Comparison of ENCODE assay signal across 11 mouse cellular contexts in the genomic region with DNA sequence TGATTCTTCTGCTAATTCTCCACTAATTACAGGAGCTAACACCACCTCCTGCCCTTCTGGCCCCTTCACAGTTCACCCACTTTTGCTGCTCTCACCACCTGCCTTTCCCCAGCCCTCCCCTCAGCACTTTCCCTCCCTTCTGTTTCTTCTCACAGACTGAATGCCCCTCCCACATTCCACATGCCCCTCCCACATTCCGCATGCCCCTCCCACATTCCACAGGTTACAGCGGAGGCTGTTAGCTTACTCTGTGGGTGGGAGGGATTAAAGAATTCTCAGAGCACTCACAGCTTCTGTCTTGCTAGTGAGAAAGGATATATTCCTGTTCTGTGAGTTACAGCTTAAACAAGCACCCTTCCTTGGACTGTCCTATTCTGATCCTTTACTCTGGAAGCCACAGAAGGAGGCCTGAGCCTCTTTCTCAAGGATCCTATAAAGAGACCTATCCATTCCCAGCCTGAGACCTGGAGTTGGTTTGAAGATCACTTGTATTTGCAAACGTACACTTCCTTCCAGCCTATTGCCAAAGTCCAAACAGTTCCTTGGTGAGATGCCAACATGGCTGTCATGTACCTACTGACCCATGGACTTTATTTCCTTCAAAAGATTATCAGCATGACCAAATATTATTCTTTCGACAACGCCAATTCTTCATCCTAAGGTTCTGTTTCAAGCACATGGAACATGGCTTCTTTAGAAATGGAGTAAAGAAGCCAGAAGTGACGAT. TPM values are rescaled to one million over a fixed set of nuclear protein-coding genes. Genes with fewer than 3 reads are reported as not detected.
DNase-seq lines count a peak whose midpoint lies in the region; ATAC-seq and TF ChIP-seq lines count a peak whose summit lies in the region.
"Had no signal": no experiment of that assay in that cellular context is flagged by ENCODE, and none has a peak within 500 bp of the region (broad histone marks: within the 10 kb centered on the region; RNA-seq: fewer than 3 reads in every experiment).

No protein-coding gene starts in this region.

- no peak overlapping the region for H3K9ac ChIP-seq in limb, embryonic 11.5 days (ENCODE audit: low read length)
- no peak overlapping the region for H3K9ac ChIP-seq in forebrain, embryonic 11.5 days (ENCODE audit: low read length)
- H3K9ac ChIP-seq in hindbrain, embryonic 16.5 days (ENCODE audit: low read depth, low read length), result no peak overlapping the region
- H3K9ac ChIP-seq: liver, embryonic 14.5 days had no signal

- no peaks in the 10 kb centered on the region for H3K9me3 ChIP-seq in limb, embryonic 11.5 days (ENCODE audit: control insufficient read depth, low read length)
- no peaks in the 10 kb centered on the region for H3K9me3 ChIP-seq in limb, embryonic 10.5 days (replicated peaks)
- H3K9me3 ChIP-seq in forebrain, embryonic 11.5 days (ENCODE audit: control insufficient read depth, low read length), result no peaks in the 10 kb centered on the region
- no peaks in the 10 kb centered on the region for H3K9me3 ChIP-seq in hindbrain, embryonic 16.5 days (ENCODE audit: control insufficient read depth, low read length)
- H3K9me3 ChIP-seq: G1E had no signal

- H3K27me3 ChIP-seq in limb, embryonic 11.5 days (ENCODE audit: control insufficient read depth, insufficient read depth, low read length), result peaks cover 2% of the 10 kb centered on the region
- H3K27me3 ChIP-seq in limb, embryonic 10.5 days (ENCODE audit: low read depth, poor library complexity, severe bottlenecking), result peaks cover 17% of the 10 kb centered on the region
- no peaks in the 10 kb centered on the region for H3K27me3 ChIP-seq in kidney, adult 2 months (replicated peaks; ENCODE audit: control insufficient read depth, insufficient read depth, low read length)
- H3K27me3 ChIP-seq in forebrain, embryonic 11.5 days (ENCODE audit: control insufficient read depth, insufficient read depth, low read length), result no peaks in the 10 kb centered on the region
- H3K27me3 ChIP-seq in hindbrain, embryonic 16.5 days (replicated peaks; ENCODE audit: control insufficient read depth, insufficient read depth, low read length), result peaks cover 3% of the 10 kb centered on the region; the same call in 1 of the 2 replicates

- no peak for TF ChIP-seq POLR2A in kidney, adult 2 months (IDR thresholded peaks at IDR 0.05; ENCODE audit: low read depth, low read length)

- 59% methylated on average over 6 of the region's 6 CpGs for WGBS in limb, embryonic 11.5 days
- WGBS in limb, embryonic 10.5 days, result 58% methylated on average over 6 of the region's 6 CpGs
- WGBS in kidney, adult 2 months, result 29% methylated on average over 6 of the region's 6 CpGs
- 57% methylated on average over 6 of the region's 6 CpGs for WGBS in forebrain, embryonic 11.5 days
- WGBS in hindbrain, embryonic 16.5 days, result 55% methylated on average over 6 of the region's 6 CpGs

- H3K4me3 ChIP-seq in limb, embryonic 11.5 days (ENCODE audit: low read depth, low read length), result no peak overlapping the region
- no peak overlapping the region for H3K4me3 ChIP-seq in limb, embryonic 10.5 days
- H3K4me3 ChIP-seq in kidney, adult 2 months (ENCODE audit: insufficient read depth, low read depth, low read length), result no peak overlapping the region
- no peak overlapping the region for H3K4me3 ChIP-seq in forebrain, embryonic 11.5 days (ENCODE audit: low read depth, low read length)
- H3K4me3 ChIP-seq in hindbrain, embryonic 16.5 days (ENCODE audit: low read length), result no peak overlapping the region

- ATAC-seq in limb, embryonic 11.5 days (ENCODE audit: insufficient number of reproducible peaks, low FRiP score, low TSS enrichment, low read depth), result no peak
- ATAC-seq in forebrain, embryonic 11.5 days (replicated peaks; ENCODE audit: low FRiP score), result no peak
- ATAC-seq in hindbrain, embryonic 16.5 days, result no peak

- H3K4me1 ChIP-seq in limb, embryonic 11.5 days (ENCODE audit: control insufficient read depth, insufficient read depth, low read length), result no peaks in the 10 kb centered on the region
- no peaks in the 10 kb centered on the region for H3K4me1 ChIP-seq in limb, embryonic 10.5 days
- peaks cover 9% of the 10 kb centered on the region; the same call in 1 of the 2 replicates for H3K4me1 ChIP-seq in kidney, adult 2 months (ENCODE audit: control insufficient read depth, insufficient read depth, low read length)
- no peaks in the 10 kb centered on the region for H3K4me1 ChIP-seq in forebrain, embryonic 11.5 days (replicated peaks; ENCODE audit: control insufficient read depth, insufficient read depth, low read length)
- no peaks in the 10 kb centered on the region for H3K4me1 ChIP-seq in hindbrain, embryonic 16.5 days (ENCODE audit: control insufficient read depth, insufficient read depth, low read depth, low read length)

- H3K36me3 ChIP-seq in limb, embryonic 11.5 days (ENCODE audit: control insufficient read depth, insufficient read depth, low read length), result no peaks in the 10 kb centered on the region
- H3K36me3 ChIP-seq in limb, embryonic 10.5 days, result no peaks in the 10 kb centered on the region
- H3K36me3 ChIP-seq in kidney, adult 2 months (ENCODE audit: control insufficient read depth, insufficient read depth, low read length), result no peaks in the 10 kb centered on the region
- H3K36me3 ChIP-seq in forebrain, embryonic 11.5 days (ENCODE audit: control insufficient read depth, insufficient read depth, low read length), result no peaks in the 10 kb centered on the region
- no peaks in the 10 kb centered on the region for H3K36me3 ChIP-seq in hindbrain, embryonic 16.5 days (ENCODE audit: control insufficient read depth, insufficient read depth, low read length)
- H3K36me3 ChIP-seq: G1E had no signal

- TF ChIP-seq CTCF in kidney, adult 2 months (conservative IDR thresholded peaks at IDR 0.05; ENCODE audit: insufficient read depth, insufficient read length, low read depth, low read length), result no peak

- DNase-seq in limb, embryonic 11.5 days (ENCODE audit: low spot score), result peak; percentile 30
- DNase-seq in limb, embryonic 10.5 days (ENCODE audit: low spot score), result no peak
- DNase-seq in embryo, embryonic 10.5 days (ENCODE audit: low spot score), result peak; percentile 34
- peak; percentile 87 for DNase-seq in kidney, adult 2 months
- peak; percentile 56 for DNase-seq in lung, postnatal 14 days
- no peak for DNase-seq in forebrain, embryonic 11.5 days (ENCODE audit: low spot score)
- DNase-seq in frontal cortex, adult 2 months (ENCODE audit: extremely low spot score in 1 of 2, low spot score in 1 of 2), result no peak
- DNase-seq: cerebellum, adult 2 months had no signal

- no peak overlapping the region for H3K27ac ChIP-seq in limb, embryonic 11.5 days (replicated peaks; ENCODE audit: low read depth, low read length)
- no peak overlapping the region for H3K27ac ChIP-seq in limb, embryonic 10.5 days
- 0 out of 2 replicates have a peak overlapping the region, but pooled peaks have one; percentile 48 for H3K27ac ChIP-seq in kidney, adult 2 months (ENCODE audit: insufficient read depth, low read depth, low read length)
- H3K27ac ChIP-seq in forebrain, embryonic 11.5 days (ENCODE audit: low read depth, low read length), result no peak overlapping the region
- H3K27ac ChIP-seq in hindbrain, embryonic 16.5 days (ENCODE audit: low read depth, low read length), result no peak overlapping the region
- H3K27ac ChIP-seq: liver, embryonic 14.5 days had no signal

- H3K4me2 ChIP-seq in limb, embryonic 11.5 days (ENCODE audit: low read depth, severe bottlenecking), result no peak overlapping the region
- no peak overlapping the region for H3K4me2 ChIP-seq in forebrain, embryonic 11.5 days (ENCODE audit: low read depth, low read length, severe bottlenecking)
- H3K4me2 ChIP-seq in hindbrain, embryonic 16.5 days (ENCODE audit: low read length), result no peak overlapping the region

RNA-seq across cellular contexts. Expression of a gene that starts 6.7 kb away (rescaled TPM):
- polyA plus RNA-seq in limb, embryonic 11.5 days (2014; fragmentation: Nextera tagmentation; extraction: Ambion mirVana), result 0.03 TPM in 1 of 2 replicates, not detected in the other
- polyA plus RNA-seq in limb, embryonic 10.5 days (2016; fragmentation: Nextera tagmentation; extraction: Ambion mirVana), result 0.15 TPM in 1 of 2 replicates, not detected in the other
- polyA plus RNA-seq in kidney, adult 2 months (2012; rRNA removed), result 4.4 and 4.5 TPM in 2 replicates
- 0.07 TPM in 1 of 2 replicates, not detected in the other for polyA plus RNA-seq in forebrain, embryonic 11.5 days (2014; fragmentation: Nextera tagmentation; extraction: Ambion mirVana)
- polyA plus RNA-seq in hindbrain, embryonic 16.5 days (2015; fragmentation: Nextera tagmentation; extraction: Ambion mirVana), result 1.2 and 1.3 TPM in 2 replicates
- polyA plus RNA-seq in frontal cortex, adult 2 months (2012; rRNA removed), result 19.5 and 21.1 TPM in 2 replicates
- polyA plus RNA-seq: G1E had no signal

Comparison
In these comparisons a context has a peak if more than half of its experiments do, and no peak if none do; other contexts are left out.
1. DNase-seq: peak in limb, embryonic 11.5 days (single experiment), embryo, embryonic 10.5 days (single experiment), kidney, adult 2 months (single experiment) and lung, postnatal 14 days (single experiment); none in limb, embryonic 10.5 days (single experiment), forebrain, embryonic 11.5 days (single experiment) and frontal cortex, adult 2 months (0 of 2).